In genomic region chr1:188260259-188261107, GRCm38 (mm10) we compare ENCODE assay signal across 18 mouse cellular contexts. TPM values are rescaled to one million over a fixed set of nuclear protein-coding genes. Genes with fewer than 3 reads are reported as not detected.
A peak's percentile ranks its signal among the peaks of the same experiment; 100 is the strongest.
DNase-seq lines count a peak whose midpoint lies in the region; ATAC-seq lines count a peak whose summit lies in the region.
"Had no signal": no experiment of that assay in that cellular context is flagged by ENCODE, and none has a peak within 500 bp of the region (broad histone marks: within the 10 kb centered on the region; RNA-seq: fewer than 3 reads in every experiment).

No protein-coding gene starts in this region.

- peak overlapping the region; percentile 78 for H3K27ac ChIP-seq in hindbrain, embryonic 10.5 days
- H3K27ac ChIP-seq in hindbrain, embryonic 14.5 days: no peak overlapping the region
- H3K27ac ChIP-seq in forebrain, embryonic 16.5 days (ENCODE audit: low read length): no peak overlapping the region
- H3K27ac ChIP-seq in midbrain, embryonic 14.5 days (replicated peaks; ENCODE audit: low read depth, low read length): no peak overlapping the region
- H3K27ac ChIP-seq: embryonic facial prominence, embryonic 15.5 days; limb, embryonic 13.5 days had no signal

- H3K27me3 ChIP-seq in hindbrain, embryonic 10.5 days (ENCODE audit: insufficient read depth, poor library complexity, severe bottlenecking): no peaks in the 10 kb centered on the region
- no peaks in the 10 kb centered on the region for H3K27me3 ChIP-seq in hindbrain, embryonic 14.5 days (ENCODE audit: control insufficient read depth, insufficient read depth, low read length)
- 0 out of 2 replicates have a peak, but pooled peaks cover 2% of the 10 kb centered on the region for H3K27me3 ChIP-seq in forebrain, embryonic 16.5 days (replicated peaks; ENCODE audit: control insufficient read depth, insufficient read depth, low read length)
- H3K27me3 ChIP-seq in midbrain, embryonic 14.5 days (ENCODE audit: control insufficient read depth, insufficient read depth, low read length): no peaks in the 10 kb centered on the region
- H3K27me3 ChIP-seq: embryonic facial prominence, embryonic 15.5 days; limb, embryonic 13.5 days had no signal

- WGBS in hindbrain, embryonic 10.5 days: 51% methylated on average over 6 of the region's 6 CpGs
- 42% methylated on average over 6 of the region's 6 CpGs for WGBS in hindbrain, embryonic 14.5 days
- 52% methylated on average over 6 of the region's 6 CpGs for WGBS in forebrain, embryonic 16.5 days
- 51% methylated on average over 6 of the region's 6 CpGs for WGBS in midbrain, embryonic 14.5 days

- ATAC-seq in hindbrain, embryonic 14.5 days (ENCODE audit: low FRiP score): no peak
- peak; percentile 87 for ATAC-seq in forebrain, embryonic 16.5 days
- ATAC-seq in midbrain, embryonic 14.5 days (ENCODE audit: low FRiP score, low TSS enrichment): peak; percentile 63; the same call in 1 of the 2 replicates

- peak; percentile 15 for DNase-seq in hindbrain, embryonic 10.5 days (ENCODE audit: low spot score)
- DNase-seq in hindbrain, embryonic 14.5 days (ENCODE audit: low spot score): no peak
- DNase-seq in embryo, embryonic 10.5 days (ENCODE audit: low spot score): peak; percentile 38
- peak; percentile 66 for DNase-seq in midbrain, embryonic 14.5 days
- no peak for DNase-seq in urinary bladder, adult 2 months (ENCODE audit: low spot score)
- DNase-seq in left cerebral cortex, postnatal 36 days (ENCODE audit: low spot score in 2 of 2): no peak
- no peak for DNase-seq in left cerebral cortex, postnatal 4 days
- DNase-seq: adrenal gland, postnatal 14 days; cerebellum, postnatal 25 days; heart, postnatal 10 days; kidney, adult 11 months; kidney, postnatal 36 days; lung, postnatal 36 days had no signal

- peaks cover 30% of the 10 kb centered on the region for H3K4me1 ChIP-seq in hindbrain, embryonic 10.5 days (replicated peaks)
- H3K4me1 ChIP-seq in hindbrain, embryonic 14.5 days (replicated peaks; ENCODE audit: control insufficient read depth, insufficient read depth, low read length): no peaks in the 10 kb centered on the region
- peaks cover 16% of the 10 kb centered on the region for H3K4me1 ChIP-seq in forebrain, embryonic 16.5 days (replicated peaks; ENCODE audit: control insufficient read depth, insufficient read depth, low read length)
- H3K4me1 ChIP-seq in midbrain, embryonic 14.5 days (ENCODE audit: control insufficient read depth, insufficient read depth, low read length): peaks cover 10% of the 10 kb centered on the region; the same call in 1 of the 2 replicates
- H3K4me1 ChIP-seq: embryonic facial prominence, embryonic 15.5 days; limb, embryonic 13.5 days had no signal

- H3K9ac ChIP-seq in hindbrain, embryonic 14.5 days: no peak overlapping the region
- no peak overlapping the region for H3K9ac ChIP-seq in forebrain, embryonic 16.5 days (replicated peaks; ENCODE audit: low read depth, low read length)
- no peak overlapping the region for H3K9ac ChIP-seq in midbrain, embryonic 14.5 days (replicated peaks; ENCODE audit: low read length)
- H3K9ac ChIP-seq: embryonic facial prominence, embryonic 15.5 days; limb, embryonic 13.5 days had no signal

- no peaks in the 10 kb centered on the region for H3K9me3 ChIP-seq in hindbrain, embryonic 10.5 days
- H3K9me3 ChIP-seq in hindbrain, embryonic 14.5 days (ENCODE audit: control insufficient read depth, low read length): no peaks in the 10 kb centered on the region
- no peaks in the 10 kb centered on the region for H3K9me3 ChIP-seq in forebrain, embryonic 16.5 days (ENCODE audit: control insufficient read depth, low read length)
- H3K9me3 ChIP-seq in midbrain, embryonic 14.5 days (ENCODE audit: control insufficient read depth, low read length): no peaks in the 10 kb centered on the region
- H3K9me3 ChIP-seq: embryonic facial prominence, embryonic 15.5 days; limb, embryonic 13.5 days had no signal

- no peak overlapping the region for H3K4me3 ChIP-seq in hindbrain, embryonic 10.5 days
- H3K4me3 ChIP-seq in hindbrain, embryonic 14.5 days (replicated peaks; ENCODE audit: low read length): no peak overlapping the region
- no peak overlapping the region for H3K4me3 ChIP-seq in forebrain, embryonic 16.5 days (replicated peaks; ENCODE audit: low read length)
- H3K4me3 ChIP-seq in midbrain, embryonic 14.5 days (replicated peaks; ENCODE audit: low read depth, low read length): no peak overlapping the region
- H3K4me3 ChIP-seq: embryonic facial prominence, embryonic 15.5 days; limb, embryonic 13.5 days had no signal

- H3K4me2 ChIP-seq in hindbrain, embryonic 14.5 days (replicated peaks): no peak overlapping the region
- H3K4me2 ChIP-seq in forebrain, embryonic 16.5 days (ENCODE audit: low read length): no peak overlapping the region
- H3K4me2 ChIP-seq in midbrain, embryonic 14.5 days (ENCODE audit: low read length): no peak overlapping the region
- H3K4me2 ChIP-seq: embryonic facial prominence, embryonic 15.5 days; limb, embryonic 13.5 days had no signal

- intact Hi-C loops in left cerebral cortex, postnatal 36 days (cut with DNase I): no loop called here
- intact Hi-C loops in left cerebral cortex, postnatal 4 days (cut with DNase I): no loop called here

- H3K36me3 ChIP-seq in hindbrain, embryonic 10.5 days: no peaks in the 10 kb centered on the region
- no peaks in the 10 kb centered on the region for H3K36me3 ChIP-seq in hindbrain, embryonic 14.5 days (replicated peaks; ENCODE audit: control insufficient read depth, insufficient read depth)
- no peaks in the 10 kb centered on the region for H3K36me3 ChIP-seq in forebrain, embryonic 16.5 days (ENCODE audit: control insufficient read depth, insufficient read depth)
- H3K36me3 ChIP-seq in midbrain, embryonic 14.5 days (ENCODE audit: control insufficient read depth, insufficient read depth, low read length): no peaks in the 10 kb centered on the region
- H3K36me3 ChIP-seq: embryonic facial prominence, embryonic 15.5 days; limb, embryonic 13.5 days had no signal

RNA-seq across cellular contexts. Expression of gene Ush2a, which starts 1.3 kb away (rescaled TPM):
- polyA plus RNA-seq in hindbrain, embryonic 10.5 days (2016; fragmentation: Nextera tagmentation; extraction: Ambion mirVana): 0.16 and 0.17 TPM in 2 replicates
- 0.07 and 0.36 TPM in 2 replicates for polyA plus RNA-seq in hindbrain, embryonic 14.5 days (2014; fragmentation: Nextera tagmentation; extraction: Ambion mirVana)
- polyA plus RNA-seq in forebrain, embryonic 16.5 days (2015; fragmentation: Nextera tagmentation; extraction: Ambion mirVana): 0.05 and 0.32 TPM in 2 replicates
- 0.19 and 0.62 TPM in 2 replicates for polyA plus RNA-seq in midbrain, embryonic 14.5 days (2014; fragmentation: Nextera tagmentation; extraction: Ambion mirVana)
- polyA plus RNA-seq in urinary bladder, adult 2 months (2012; rRNA removed): 0.07 and 0.37 TPM in 2 replicates
- under 1 TPM; 0.05 to 0.59 TPM for total RNA-seq in left cerebral cortex, postnatal 36 days (2021)
- total RNA-seq in left cerebral cortex, postnatal 4 days (2021): under 1 TPM; 0.08 to 0.38 TPM
- polyA plus RNA-seq: C2C12; small intestine, adult 2 months had no signal

Comparison
In these comparisons a context has a peak if more than half of its experiments do, and no peak if none do; other contexts are left out.
1. DNase-seq: peak in hindbrain, embryonic 10.5 days (single experiment), embryo, embryonic 10.5 days (single experiment) and midbrain, embryonic 14.5 days (single experiment); none in hindbrain, embryonic 14.5 days (single experiment), urinary bladder, adult 2 months (single experiment), left cerebral cortex, postnatal 36 days (0 of 2) and left cerebral cortex, postnatal 4 days (single experiment).